Mouse (Mus musculus) embryonic facial prominence, embryonic 12.5 days (tissue): Measurements from ENCODE around the gene Napsa. TPM values are rescaled to one million over a fixed set of nuclear protein-coding genes. Genes with fewer than 3 reads are reported as not detected.
A peak's percentile ranks its signal among the peaks of the same experiment; 100 is the strongest.

Experiments
- ATAC-seq: fragments of 200-750 bp; cut with Nextera tagmentation; 2 replicates; pipeline ENCODE4 v1.8.0; 2017; ENCODE audit not compliant: insufficient number of reproducible peaks, insufficient read depth, low FRiP score, low TSS enrichment
- H3K27ac ChIP-seq: fragments of 300-500 bp; sonication (generic); 2 replicates; pipeline ENCODE4 v1.5.1; 2016; ENCODE audit warnings: mild to moderate bottlenecking
- H3K27me3 ChIP-seq: fragments of 300-500 bp; sonication (generic); 2 replicates; pipeline ENCODE4 v1.6.1; 2016; ENCODE audit warnings: mild to moderate bottlenecking, moderate library complexity
- H3K36me3 ChIP-seq: fragments of 300-500 bp; sonication (generic); 2 replicates; pipeline ENCODE4 v1.6.1; 2016; ENCODE audit warnings: mild to moderate bottlenecking
- H3K4me1 ChIP-seq: fragments of 300-500 bp; sonication (generic); 2 replicates; pipeline ENCODE4 v1.6.1; 2016
- H3K4me2 ChIP-seq: fragments of 300-500 bp; sonication (generic); replicated peaks from 2 replicates; pipeline ENCODE4 v1.6.1; 2016; ENCODE audit warnings: mild to moderate bottlenecking, moderate library complexity
- H3K4me3 ChIP-seq: fragments of 300-500 bp; sonication (generic); 2 replicates; pipeline ENCODE4 v1.5.1; 2016; ENCODE audit warnings: mild to moderate bottlenecking
- H3K9ac ChIP-seq: fragments of 300-500 bp; sonication (generic); 2 replicates; pipeline ENCODE4 v1.6.1; 2016; ENCODE audit warnings: mild to moderate bottlenecking, moderate library complexity
- H3K9me3 ChIP-seq: fragments of 300-500 bp; sonication (generic); 2 replicates; pipeline ENCODE4 v1.6.1; 2016; ENCODE audit warnings: mild to moderate bottlenecking, moderate library complexity
- WGBS: fragments of 180-500 bp; shearing (Covaris S2); methylation state at CpG from one replicate; pipeline ENCODE4 v1.1.7; 2016; 5-methylcytosine and 5-hydroxymethylcytosine counted together
- polyA plus RNA-seq: library from polyadenylated mRNA; unstranded; fragments of >200 nt; fragmentation: Nextera tagmentation; extraction: Ambion mirVana; gene quantifications from 2 replicates; pipeline ENCODE4 v1.2.1, GENCODE M21; 2016

Gene Napsa
- 1.1 and 1.3 TPM in 2 replicates for polyA plus RNA-seq

- no peak within 1 kb of the TSS for H3K4me3 ChIP-seq
- no peaks in the 10 kb centered on the region for H3K4me1 ChIP-seq
- no peaks in the 10 kb centered on the region for H3K27me3 ChIP-seq
- ATAC-seq, result no peak
- H3K36me3 ChIP-seq, result no peaks in the 10 kb centered on the region
- no peak within 1 kb of the TSS for H3K4me2 ChIP-seq
- H3K9ac ChIP-seq, result no peak within 1 kb of the TSS
- H3K9me3 ChIP-seq, result no peaks in the 10 kb centered on the region
- 31% methylated on average over 7 of the region's 7 CpGs for WGBS
- H3K27ac ChIP-seq, result no peak within 1 kb of the TSS
Observed at GRCm38 (mm10) chr7:44572213-44572701, at the start of gene Napsa. Gene Napsa (plus strand): TSS chr7:44572380.

- no peaks in the 10 kb centered on the region for H3K36me3 ChIP-seq
- H3K27me3 ChIP-seq, result peaks cover 72% of the 10 kb centered on the region
- no peaks in the 10 kb centered on the region for H3K9me3 ChIP-seq
- no peak for ATAC-seq
- WGBS, result 64% methylated on average over 2 of the region's 2 CpGs
- peaks cover 8% of the 10 kb centered on the region; the same call in 1 of the 2 replicates for H3K4me1 ChIP-seq
- H3K9ac ChIP-seq, result no peak overlapping the region
- no peak overlapping the region for H3K27ac ChIP-seq
- no peak overlapping the region for H3K4me2 ChIP-seq
- H3K4me3 ChIP-seq, result no peak overlapping the region
Observed at GRCm38 (mm10) chr7:44523056-44523455, 49.1 kb upstream of the Napsa start.

GRCm38 (mm10) chr7:44524502-44524901, 47.7 kb upstream of the Napsa start, which contains the start of gene Mybpc2:
Gene Mybpc2 (minus strand): TSS chr7:44524656.
- Histone ChIP-seq H3K27ac (no peak within 1 kb of the TSS), H3K9ac (peak within 1 kb of the TSS; percentile 40), H3K4me3 (no peak within 1 kb of the TSS), H3K36me3 (no peaks in the 10 kb centered on the region), H3K9me3 (no peaks in the 10 kb centered on the region), H3K27me3 (peaks cover 85% of the 10 kb centered on the region), H3K4me2 (peak within 1 kb of the TSS; percentile 21; the same call in 1 of the 2 replicates), H3K4me1 (peaks cover 8% of the 10 kb centered on the region; the same call in 1 of the 2 replicates)
- ATAC-seq, result no peak
- WGBS, result 25% methylated on average over 12 of the region's 12 CpGs

- peak overlapping the region; percentile 21; the same call in 1 of the 2 replicates for H3K4me2 ChIP-seq
Observed at GRCm38 (mm10) chr7:44525126-44525832, 46.9 kb upstream of the Napsa start.

GRCm38 (mm10) chr7:44526414-44527154, 45.6 kb upstream of the Napsa start:
- ATAC-seq, result no peak
- Histone ChIP-seq H3K9ac (no peak overlapping the region), H3K27me3 (peaks cover 76% of the 10 kb centered on the region), H3K36me3 (no peaks in the 10 kb centered on the region), H3K4me1 (peaks cover 8% of the 10 kb centered on the region; the same call in 1 of the 2 replicates), H3K27ac (no peak overlapping the region), H3K4me3 (no peak overlapping the region), H3K9me3 (no peaks in the 10 kb centered on the region), H3K4me2 (no peak overlapping the region)
- WGBS, result 86% methylated on average over 14 of the region's 14 CpGs

More at GRCm38 (mm10) chr7:44525126-44525832, 46.9 kb upstream of the Napsa start:
- no peak overlapping the region for H3K27ac ChIP-seq
- H3K4me3 ChIP-seq, result no peak overlapping the region
- ATAC-seq, result no peak
- peaks cover 87% of the 10 kb centered on the region for H3K27me3 ChIP-seq
- peak overlapping the region; percentile 40 for H3K9ac ChIP-seq
- peaks cover 8% of the 10 kb centered on the region; the same call in 1 of the 2 replicates for H3K4me1 ChIP-seq
- H3K36me3 ChIP-seq, result no peaks in the 10 kb centered on the region
- no peaks in the 10 kb centered on the region for H3K9me3 ChIP-seq
- WGBS, result 9% methylated on average over 22 of the region's 22 CpGs

GRCm38 (mm10) chr7:44527483-44528398, 44.4 kb upstream of the Napsa start:
- WGBS, result 6% methylated on average over 40 of the region's 40 CpGs
- Histone ChIP-seq H3K27ac (no peak overlapping the region), H3K9ac (peak overlapping the region; percentile 41), H3K27me3 (peaks cover 65% of the 10 kb centered on the region), H3K9me3 (no peaks in the 10 kb centered on the region), H3K36me3 (peaks cover 6% of the 10 kb centered on the region), H3K4me1 (peaks cover 8% of the 10 kb centered on the region; the same call in 1 of the 2 replicates), H3K4me3 (peak overlapping the region; percentile 35), H3K4me2 (peak overlapping the region; percentile 72)
- no peak for ATAC-seq

GRCm38 (mm10) chr7:44529518-44529917, 42.7 kb upstream of the Napsa start:
- H3K9ac ChIP-seq, result no peak overlapping the region
- H3K9me3 ChIP-seq, result no peaks in the 10 kb centered on the region
- H3K27me3 ChIP-seq, result peaks cover 47% of the 10 kb centered on the region
- ATAC-seq, result no peak
- H3K36me3 ChIP-seq, result peaks cover 23% of the 10 kb centered on the region
- no peak overlapping the region for H3K27ac ChIP-seq
- WGBS, result 48% methylated on average over 5 of the region's 5 CpGs
- H3K4me3 ChIP-seq, result no peak overlapping the region
- H3K4me1 ChIP-seq, result peaks cover 8% of the 10 kb centered on the region; the same call in 1 of the 2 replicates
- no peak overlapping the region for H3K4me2 ChIP-seq

GRCm38 (mm10) chr7:44530507-44530906, 41.7 kb upstream of the Napsa start:
- Histone ChIP-seq H3K27me3 (peaks cover 37% of the 10 kb centered on the region), H3K36me3 (peaks cover 33% of the 10 kb centered on the region), H3K4me2 (no peak overlapping the region), H3K9me3 (no peaks in the 10 kb centered on the region), H3K9ac (no peak overlapping the region), H3K27ac (no peak overlapping the region), H3K4me1 (0 out of 2 replicates have a peak, but pooled peaks cover 5% of the 10 kb centered on the region), H3K4me3 (no peak overlapping the region)
- no peak for ATAC-seq
- WGBS, result 80% methylated on average over 3 of the region's 3 CpGs

- 59% methylated on average over 5 of the region's 5 CpGs for WGBS
- no peak overlapping the region for H3K27ac ChIP-seq
- H3K9ac ChIP-seq, result no peak overlapping the region
Observed at GRCm38 (mm10) chr7:44531207-44531606, 41.0 kb upstream of the Napsa start.

GRCm38 (mm10) chr7:44531946-44532732, 40.0 kb upstream of the Napsa start, which contains the start of gene Spib:
Gene Spib (minus strand): TSS chr7:44532071.
- WGBS, result 77% methylated on average over 4 of the region's 4 CpGs
- H3K4me2 ChIP-seq, result no peak within 1 kb of the TSS
- H3K27ac ChIP-seq, result no peak within 1 kb of the TSS
- H3K4me3 ChIP-seq, result no peak within 1 kb of the TSS
- peaks cover 49% of the 10 kb centered on the region for H3K36me3 ChIP-seq
- ATAC-seq, result no peak
- H3K9ac ChIP-seq, result 0 out of 2 replicates have a peak within 1 kb of the TSS, but pooled peaks have one; percentile 24
- H3K9me3 ChIP-seq, result no peaks in the 10 kb centered on the region
- H3K27me3 ChIP-seq, result peaks cover 23% of the 10 kb centered on the region
- H3K4me1 ChIP-seq, result 0 out of 2 replicates have a peak, but pooled peaks cover 5% of the 10 kb centered on the region

More at GRCm38 (mm10) chr7:44531207-44531606, 41.0 kb upstream of the Napsa start:
- H3K4me3 ChIP-seq, result no peak overlapping the region
- no peak for ATAC-seq
- H3K36me3 ChIP-seq, result peaks cover 40% of the 10 kb centered on the region
- no peak overlapping the region for H3K4me2 ChIP-seq
- H3K4me1 ChIP-seq, result 0 out of 2 replicates have a peak, but pooled peaks cover 5% of the 10 kb centered on the region
- H3K27me3 ChIP-seq, result peaks cover 31% of the 10 kb centered on the region
- no peaks in the 10 kb centered on the region for H3K9me3 ChIP-seq
